Mouse (Mus musculus): ENCODE measurements around the gene Rps16.
A peak's percentile ranks its signal among the peaks of the same experiment; 100 is the strongest.

Rps16 gene

GRCm38 (mm10) chr7:28373131-28373581, 22.7 kb downstream of the Rps16 start:
- peak; percentile 91 for DNase-seq (ENCODE audit: inconsistent ontology term)

- DNase-seq (ENCODE audit: inconsistent ontology term), result no peak
These were observed 23.5 kb downstream of the Rps16 start for GRCm38 (mm10) chr7:28373891-28374495.

GRCm38 (mm10) chr7:28374647-28375046, 24.2 kb downstream of the Rps16 start:
- DNase-seq (ENCODE audit: inconsistent ontology term), result peak; percentile 29

- DNase-seq (ENCODE audit: inconsistent ontology term), result peak; percentile 98
These were observed 24.9 kb downstream of the Rps16 start for GRCm38 (mm10) chr7:28375176-28375921.

- peak; percentile 79 for DNase-seq (ENCODE audit: inconsistent ontology term)
These were observed 25.7 kb downstream of the Rps16 start for GRCm38 (mm10) chr7:28376011-28376771.

- no peak for DNase-seq (ENCODE audit: inconsistent ontology term)
These were observed 27.0 kb downstream of the Rps16 start for GRCm38 (mm10) chr7:28377190-28378065.

- DNase-seq (ENCODE audit: inconsistent ontology term), result peak; percentile 55
These were observed 27.7 kb downstream of the Rps16 start for GRCm38 (mm10) chr7:28378066-28378690.

GRCm38 (mm10) chr7:28378769-28379651, 28.6 kb downstream of the Rps16 start:
- peak; percentile 98 for DNase-seq (ENCODE audit: inconsistent ontology term)

GRCm38 (mm10) chr7:28380237-28381016, 30.0 kb downstream of the Rps16 start, which contains the start of gene Zfp36:
TSS of gene Zfp36 (minus strand) at chr7:28380253.
- DNase-seq (ENCODE audit: inconsistent ontology term), result no peak

- peak; percentile 95 for DNase-seq (ENCODE audit: inconsistent ontology term)
These were observed 30.8 kb downstream of the Rps16 start for GRCm38 (mm10) chr7:28381017-28381790.

- peak; percentile 92 for DNase-seq (ENCODE audit: inconsistent ontology term)
These were observed 31.5 kb downstream of the Rps16 start for GRCm38 (mm10) chr7:28381938-28382337.

GRCm38 (mm10) chr7:28382347-28382951, 32.0 kb downstream of the Rps16 start:
- DNase-seq (ENCODE audit: inconsistent ontology term), result peak; percentile 55

- peak; percentile 50 for DNase-seq (ENCODE audit: inconsistent ontology term)
These were observed 32.5 kb downstream of the Rps16 start for GRCm38 (mm10) chr7:28382981-28383396.

GRCm38 (mm10) chr7:28383606-28384005, 33.2 kb downstream of the Rps16 start:
- DNase-seq (ENCODE audit: inconsistent ontology term), result no peak

- DNase-seq (ENCODE audit: inconsistent ontology term), result no peak
These were observed 33.7 kb downstream of the Rps16 start for GRCm38 (mm10) chr7:28384162-28384561.

- no peak for DNase-seq (ENCODE audit: inconsistent ontology term)
These were observed 34.7 kb downstream of the Rps16 start for GRCm38 (mm10) chr7:28385196-28385595.

GRCm38 (mm10) chr7:28386007-28386406, 35.6 kb downstream of the Rps16 start:
- DNase-seq (ENCODE audit: inconsistent ontology term), result no peak

- peak; percentile 75 for DNase-seq (ENCODE audit: inconsistent ontology term)
These were observed 36.0 kb downstream of the Rps16 start for GRCm38 (mm10) chr7:28386462-28386861.

Data from Muller cell, postnatal 12 days (primary cell).